Mouse (Mus musculus): ENCODE data around the gene Gm20388.

Gene Gm20388

DNA sequence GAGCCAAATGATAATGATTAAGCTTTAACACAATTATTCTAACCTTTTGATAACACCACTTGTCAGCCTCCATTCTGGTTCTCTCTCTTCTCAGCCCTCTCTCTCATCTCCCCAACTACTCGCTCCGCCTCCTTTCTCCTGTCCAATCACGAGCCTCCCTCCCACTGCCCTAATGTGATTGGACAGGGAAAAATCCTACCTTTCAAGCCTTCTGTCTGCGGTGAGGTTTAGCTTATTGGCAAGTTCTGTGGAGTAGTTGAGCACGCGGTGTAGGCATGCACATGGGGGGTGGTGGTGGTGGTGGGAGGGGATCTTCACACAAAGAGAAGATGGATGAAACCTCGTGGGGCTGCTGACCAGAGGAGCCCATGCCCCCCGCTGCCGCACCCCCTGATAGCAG, 102.3 kb downstream of the Gm20388 start:
- DNase-seq (ENCODE audit: low spot score), result no peak

DNA sequence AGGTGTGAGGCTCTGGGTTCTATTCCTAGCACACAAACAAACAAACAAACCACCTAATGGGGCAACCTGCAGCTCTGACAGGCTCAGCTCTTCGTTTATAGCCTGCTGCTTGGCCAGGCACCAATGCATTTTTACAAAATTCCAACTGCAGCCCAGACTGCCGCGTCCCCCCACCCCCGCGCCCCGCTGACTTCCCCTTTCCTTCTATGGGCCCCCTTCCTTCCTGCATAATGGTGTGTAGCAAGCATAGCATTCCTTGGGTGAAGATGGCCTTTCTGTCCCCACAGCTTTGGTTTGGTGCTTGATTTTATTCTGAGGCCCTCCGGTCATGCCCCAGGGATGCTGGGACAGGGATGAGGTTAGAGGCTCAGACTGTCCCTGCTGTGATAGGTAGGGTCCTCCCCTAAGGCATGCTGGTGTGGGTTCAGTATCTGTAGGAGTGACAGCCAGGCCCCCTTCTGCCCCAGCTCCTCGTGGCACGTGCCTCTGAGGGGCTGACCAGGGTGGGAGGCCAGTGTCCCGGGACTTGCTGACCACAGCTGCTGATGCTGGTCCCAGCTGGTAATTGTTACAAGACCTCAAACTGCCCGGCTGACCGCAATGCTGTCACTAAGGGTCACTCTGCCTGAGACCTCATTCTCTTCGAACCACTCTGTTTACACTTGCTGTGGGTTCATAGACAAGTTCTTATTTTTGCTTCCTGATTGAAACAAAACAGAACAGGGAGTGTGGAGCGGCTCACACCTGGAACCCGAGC, 103.8 kb downstream of the Gm20388 start:
- DNase-seq (ENCODE audit: low spot score), result no peak

DNA sequence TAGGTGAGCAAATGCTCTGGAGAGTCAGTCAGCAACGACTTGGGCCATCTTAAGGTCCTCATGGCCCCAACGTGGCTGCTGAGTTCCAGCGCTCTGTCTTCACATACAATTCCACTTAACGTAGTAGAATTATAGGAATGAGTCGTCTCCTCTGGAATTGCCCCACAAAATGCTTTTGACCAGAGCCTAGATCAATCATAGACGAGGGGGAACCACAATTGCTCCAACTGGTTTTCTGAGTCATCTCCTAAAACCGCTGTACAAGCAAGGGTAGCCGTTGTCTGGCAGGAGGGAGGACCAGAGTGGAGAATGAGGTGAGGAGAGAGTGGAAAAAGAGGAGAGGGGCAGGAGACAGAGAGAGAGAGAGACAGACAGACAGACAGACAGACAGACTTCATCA, 105.3 kb downstream of the Gm20388 start:
- DNase-seq (ENCODE audit: low spot score), result no peak

DNA sequence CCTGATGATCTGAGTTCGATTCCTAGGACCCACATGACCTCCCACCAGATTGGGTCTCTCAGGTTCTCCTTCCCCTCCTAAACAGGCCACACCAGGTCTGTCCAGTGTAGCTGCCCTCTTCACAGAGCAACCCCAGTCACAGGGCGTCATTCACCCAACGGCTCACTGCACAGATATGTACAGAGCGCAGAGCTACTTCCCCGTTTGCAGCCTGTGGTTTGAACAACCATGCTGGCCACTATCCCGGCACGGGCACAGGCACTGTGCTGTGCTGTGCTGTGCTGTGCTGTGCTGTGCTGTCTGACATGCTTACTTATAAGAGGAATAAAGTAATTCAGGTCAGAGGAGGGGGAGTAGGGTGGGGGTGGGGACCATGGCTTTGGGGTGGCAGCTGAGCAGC, 105.8 kb downstream of the Gm20388 start:
- DNase-seq (ENCODE audit: low spot score), result no peak

DNA sequence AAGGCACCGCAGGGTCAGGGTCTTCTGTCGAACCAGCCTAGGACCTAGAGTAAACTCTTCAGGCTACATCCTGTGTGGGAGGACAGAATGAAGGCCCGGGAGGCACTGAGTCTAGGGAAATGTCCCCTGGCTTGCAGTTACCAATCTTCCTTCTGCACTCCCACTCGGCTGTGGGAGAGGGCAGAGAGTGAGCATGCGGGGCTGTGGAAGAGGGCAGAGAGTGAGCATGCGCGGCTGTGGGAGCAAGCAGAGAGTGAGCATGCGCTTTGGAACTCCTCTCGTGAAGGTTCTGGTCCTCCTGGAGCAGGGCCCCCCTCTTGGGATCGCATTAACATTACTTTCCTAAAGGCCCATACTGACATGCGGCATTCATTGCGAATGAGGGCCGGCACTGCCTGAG, 106.7 kb downstream of the Gm20388 start:
- no peak for DNase-seq (ENCODE audit: low spot score)

DNA sequence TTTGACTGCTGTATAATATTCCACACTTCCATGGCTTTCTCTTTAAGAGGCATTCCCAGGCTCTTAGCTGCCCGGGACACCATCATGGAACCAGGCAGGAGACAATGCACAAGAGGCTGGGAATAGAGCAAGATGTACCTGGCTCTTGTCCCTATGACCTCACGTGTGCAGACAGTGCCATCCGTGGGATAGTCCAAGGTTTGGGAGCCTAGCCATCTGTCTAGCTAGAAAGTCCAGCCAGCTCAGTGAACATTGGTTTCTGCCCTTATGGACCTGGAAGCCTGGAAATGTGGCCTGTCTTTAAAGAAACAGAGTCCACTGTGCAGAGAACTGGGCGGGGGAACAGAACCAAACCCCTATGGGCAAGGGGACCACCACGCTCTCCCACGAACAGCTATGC, 107.1 kb downstream of the Gm20388 start:
- DNase-seq (ENCODE audit: low spot score), result no peak

DNA sequence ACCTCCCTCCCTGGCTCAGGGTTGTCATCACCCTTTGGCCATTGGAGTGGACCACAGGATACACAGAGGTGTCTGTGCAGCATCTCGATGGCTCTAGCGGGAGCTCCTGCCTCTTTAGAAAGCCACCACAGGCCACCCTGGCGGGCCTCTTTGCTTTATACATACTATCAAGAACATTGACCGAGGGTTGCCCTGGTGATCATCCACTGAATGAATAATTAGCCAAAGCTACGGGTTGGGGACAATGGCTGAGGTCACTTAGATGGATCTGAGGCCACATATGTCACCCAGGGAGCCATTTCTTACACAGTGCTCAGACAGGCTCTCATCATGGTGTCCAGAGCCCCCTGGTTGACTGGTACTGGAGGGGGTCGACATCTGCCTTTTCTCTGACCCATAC, 107.7 kb downstream of the Gm20388 start:
- DNase-seq (ENCODE audit: low spot score), result no peak

DNA sequence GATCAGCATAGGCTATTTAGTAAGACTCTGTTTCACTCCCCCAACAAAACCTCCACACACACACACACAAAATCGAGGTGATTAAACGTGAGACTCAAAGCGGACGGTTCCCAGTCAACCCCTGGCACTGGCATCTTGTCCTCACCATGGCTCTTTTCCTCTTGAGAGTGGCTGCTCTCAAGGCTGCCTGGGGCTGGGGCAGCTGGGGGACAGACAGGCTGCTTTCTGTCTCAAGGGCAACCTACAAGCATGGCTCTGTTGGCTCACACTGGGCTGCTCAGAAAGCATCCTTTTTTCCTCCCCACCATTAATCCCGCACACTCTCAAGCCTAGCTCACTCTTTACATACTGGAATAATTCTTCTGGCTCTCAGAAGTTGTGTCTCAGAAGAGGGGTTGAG, 108.7 kb downstream of the Gm20388 start:
- no peak for DNase-seq (ENCODE audit: low spot score)

DNA sequence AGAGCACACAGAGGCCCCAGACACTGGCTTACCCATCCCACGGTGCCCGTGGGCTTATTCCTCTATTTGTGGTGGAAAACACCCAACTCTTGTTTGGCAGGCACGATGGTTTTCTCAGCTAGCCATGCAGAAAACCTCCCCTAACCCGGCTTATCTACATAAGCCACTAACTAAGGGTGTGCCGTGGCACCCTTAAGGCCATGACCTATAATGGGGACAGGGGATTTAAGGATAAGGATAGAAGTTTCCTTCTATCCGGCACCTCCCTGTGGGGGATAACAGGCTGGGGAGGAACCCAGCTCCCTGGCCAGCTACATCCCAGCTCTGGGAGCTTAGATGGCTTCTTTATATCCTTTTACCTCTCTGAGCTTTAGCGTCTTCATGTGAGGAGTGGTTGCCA, 109.7 kb downstream of the Gm20388 start:
- DNase-seq (ENCODE audit: low spot score), result no peak

DNA sequence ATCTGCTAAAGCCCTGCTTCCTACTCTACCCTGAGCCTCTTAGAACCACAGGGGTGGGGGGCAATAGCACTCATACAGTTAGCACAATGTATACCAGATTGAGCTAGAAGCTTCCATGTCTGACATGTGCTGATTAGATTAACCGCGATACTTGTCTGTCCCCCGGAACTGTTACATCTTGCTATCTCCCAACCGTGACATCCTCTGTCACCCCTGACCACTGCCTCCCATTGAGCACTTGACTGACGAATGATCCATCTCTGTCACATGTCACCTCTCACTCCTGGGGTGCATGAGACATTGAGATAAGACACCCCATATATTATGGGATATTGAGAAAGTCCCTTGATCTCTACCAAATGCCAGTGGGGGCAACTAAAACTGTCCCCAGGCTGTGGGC, 115.6 kb downstream of the Gm20388 start:
- no peak for DNase-seq (ENCODE audit: low spot score)

DNA sequence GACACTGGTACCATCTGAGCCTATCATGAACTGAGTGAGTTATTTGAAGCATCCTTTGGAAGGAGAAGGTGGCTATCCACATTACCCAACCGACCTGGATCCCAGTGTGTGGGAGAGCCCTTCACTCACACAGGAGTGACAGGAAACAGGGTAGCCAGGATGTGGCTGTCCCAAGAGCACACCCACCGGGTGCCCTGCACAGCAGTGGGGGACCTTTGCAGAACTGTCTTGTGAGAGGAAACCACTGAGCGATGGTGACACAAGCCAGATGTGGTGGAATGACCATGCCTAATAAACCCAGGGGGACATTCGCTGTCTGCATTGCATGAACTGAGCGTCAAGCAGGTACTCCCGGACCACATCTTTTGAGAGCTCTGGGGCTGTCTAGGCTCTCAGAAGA, 116.3 kb downstream of the Gm20388 start:
- no peak for DNase-seq (ENCODE audit: low spot score)

DNA sequence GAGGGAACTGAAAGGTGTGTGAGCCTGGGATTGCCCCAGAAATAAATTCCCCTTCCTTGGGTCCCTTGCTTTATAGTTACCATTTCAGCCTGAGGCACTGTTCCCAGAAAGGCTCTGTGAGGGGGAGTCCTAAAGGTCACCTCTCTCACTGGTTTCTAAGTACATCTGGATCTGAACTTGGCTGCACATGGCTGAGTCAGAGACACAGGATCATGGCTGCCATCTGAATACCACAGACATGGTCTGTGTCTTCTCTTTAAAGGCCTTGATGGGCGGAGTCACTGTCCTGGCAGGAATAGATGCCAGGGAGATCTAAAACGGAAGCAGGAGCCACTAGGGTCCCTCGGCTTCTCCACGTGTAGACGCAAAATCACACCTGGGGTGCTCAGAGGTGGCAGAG, 119.8 kb downstream of the Gm20388 start:
- DNase-seq (ENCODE audit: low spot score), result no peak

DNA sequence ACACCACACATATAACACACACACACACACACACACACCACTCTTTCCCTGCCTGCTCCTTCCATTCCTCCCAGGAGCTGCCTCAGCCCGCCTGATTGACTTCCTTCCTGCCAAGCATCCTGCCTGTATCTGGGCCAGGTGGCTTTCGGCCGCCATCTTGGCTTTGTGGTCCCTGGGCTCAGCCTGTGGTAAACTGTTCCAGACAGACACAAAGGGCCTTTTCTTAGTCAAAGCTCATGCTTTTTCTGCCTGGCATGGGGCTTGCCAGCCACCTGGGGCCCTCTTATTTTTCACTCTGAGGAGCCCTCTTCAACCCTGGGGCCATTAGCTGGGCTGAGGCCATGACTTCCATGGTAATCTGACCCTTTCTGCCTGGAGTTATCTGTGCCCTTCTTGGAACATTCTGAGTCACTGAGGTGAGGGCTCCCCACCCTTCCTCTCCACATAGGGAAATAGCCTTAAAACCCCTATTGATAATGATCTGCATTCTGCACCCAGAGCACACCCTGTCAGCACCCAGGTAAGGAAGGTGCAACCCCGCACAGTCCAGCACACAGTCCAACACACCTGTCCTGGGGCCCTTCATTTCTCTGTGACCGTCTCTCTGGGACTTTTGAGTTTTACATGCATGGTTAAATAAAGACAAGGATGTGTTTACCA, 122.0 kb downstream of the Gm20388 start:
- no peak for DNase-seq (ENCODE audit: low spot score)

DNA sequence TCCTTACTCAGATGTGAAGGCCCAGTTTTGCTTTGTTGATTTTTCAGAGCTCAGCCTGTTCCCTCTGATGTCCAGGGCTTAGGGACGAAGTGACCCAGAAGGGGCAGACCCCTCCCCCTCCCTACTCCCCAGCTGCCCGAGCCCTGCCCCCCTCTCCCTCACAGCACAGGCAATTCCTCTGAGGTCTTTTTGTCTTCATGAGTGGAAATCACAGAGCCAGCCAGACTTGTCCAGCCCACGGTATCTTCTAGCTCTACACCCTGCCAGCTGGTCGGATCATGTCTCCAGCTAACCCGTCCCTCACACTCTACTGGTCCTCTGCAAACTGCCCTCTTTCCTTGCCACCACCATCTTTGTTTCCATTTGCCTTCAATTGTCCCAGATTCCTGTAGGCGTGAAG, 123.8 kb downstream of the Gm20388 start:
- DNase-seq (ENCODE audit: low spot score), result no peak

DNA sequence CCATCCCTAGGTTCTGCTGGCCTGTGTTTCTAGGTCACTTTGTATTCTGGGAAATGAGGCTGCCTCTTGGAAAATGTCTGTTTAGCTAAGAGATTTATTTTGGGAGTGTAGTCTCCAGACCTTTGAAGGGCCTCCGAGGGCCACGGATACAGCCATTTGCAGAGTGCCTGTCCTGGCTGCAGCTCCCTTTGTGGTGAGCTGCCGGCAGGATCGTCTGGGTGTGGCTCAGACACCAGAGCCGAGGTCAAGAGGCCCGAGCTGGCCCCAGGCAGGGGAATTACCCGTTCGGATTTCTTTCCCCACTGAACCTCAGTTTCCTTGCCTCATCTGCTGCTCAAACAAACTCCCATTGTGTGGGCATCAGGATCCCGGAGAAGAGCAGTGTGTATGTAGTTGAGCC, 125.5 kb downstream of the Gm20388 start:
- DNase-seq (ENCODE audit: low spot score), result no peak

DNA sequence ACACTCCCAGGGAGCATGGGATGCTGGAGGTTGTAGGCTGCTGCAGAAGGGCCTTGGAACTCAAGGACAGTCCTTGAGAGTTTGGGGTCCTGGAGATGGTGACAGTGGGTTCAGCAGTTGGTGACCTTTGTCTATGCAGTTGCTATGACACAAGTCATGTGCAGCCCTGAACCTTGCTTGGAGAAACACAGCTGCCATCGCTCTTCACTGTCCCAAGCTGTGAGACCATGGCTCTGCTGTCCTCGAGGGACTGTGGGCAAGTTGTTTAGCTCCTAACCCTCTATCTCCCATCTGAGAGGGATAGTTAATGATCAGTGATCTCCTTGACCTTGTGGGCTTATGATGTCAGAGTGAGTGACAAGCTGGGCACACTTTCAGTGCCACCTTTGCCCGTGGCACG, 125.9 kb downstream of the Gm20388 start:
- no peak for DNase-seq (ENCODE audit: low spot score)

DNA sequence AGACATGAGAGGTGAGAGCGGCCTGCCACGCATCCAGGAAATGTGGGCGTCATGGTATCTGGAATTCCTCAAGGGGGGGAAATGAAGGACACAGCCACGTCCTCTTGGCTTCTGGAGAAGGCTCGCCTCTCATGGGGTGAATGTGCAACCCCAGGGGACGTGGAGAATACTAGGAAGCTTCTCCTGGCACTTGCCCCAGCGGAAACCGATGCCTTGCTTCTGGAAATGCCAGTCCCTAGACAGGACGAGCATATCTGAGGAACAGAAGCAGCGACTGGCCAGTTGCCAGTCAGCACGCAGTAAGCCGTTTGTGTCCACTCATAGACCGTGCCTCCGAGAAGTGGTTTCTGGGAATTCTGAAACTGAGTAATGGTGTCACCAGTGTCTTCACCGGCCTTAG, 126.6 kb downstream of the Gm20388 start:
- DNase-seq (ENCODE audit: low spot score), result no peak

DNA sequence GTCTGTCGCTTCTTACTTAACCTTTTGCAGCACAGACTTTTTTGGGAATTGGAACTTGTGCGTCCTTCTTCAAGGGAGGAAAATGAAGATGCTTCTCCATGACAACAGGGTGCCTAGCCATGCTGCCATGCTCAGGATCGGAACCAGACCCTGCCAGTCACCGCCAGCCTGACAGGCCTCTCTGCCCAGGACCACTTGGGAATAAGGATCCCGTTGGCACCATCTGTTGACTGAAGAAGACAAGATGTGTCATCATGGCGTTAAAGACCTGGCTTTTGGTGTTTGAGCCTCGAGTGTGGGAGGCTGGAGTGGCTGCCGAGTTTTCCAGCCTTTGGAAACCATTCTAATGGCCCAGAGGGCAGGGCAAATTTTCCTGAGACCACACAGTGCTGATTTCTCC, 127.0 kb downstream of the Gm20388 start:
- no peak for DNase-seq (ENCODE audit: low spot score)

DNA sequence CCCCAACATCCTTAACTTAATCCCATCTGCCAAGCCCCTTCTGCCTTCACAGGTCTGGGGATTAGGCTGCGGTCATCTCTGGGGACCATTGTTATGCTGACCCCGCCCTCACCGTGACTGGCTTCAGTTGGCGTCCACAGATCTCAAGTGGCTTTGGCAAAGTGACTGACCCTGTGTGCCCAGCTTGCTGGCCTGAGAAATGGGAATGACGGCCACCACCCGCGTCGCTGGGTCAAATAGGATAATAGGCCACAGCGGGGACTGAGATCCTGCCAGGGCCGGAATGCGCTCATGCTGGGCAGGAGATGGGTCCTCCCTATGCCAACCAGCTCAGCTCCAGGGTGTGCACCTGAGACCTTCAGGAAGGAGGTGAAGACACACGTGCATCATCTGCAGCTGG, 128.1 kb downstream of the Gm20388 start:
- DNase-seq (ENCODE audit: low spot score), result no peak

DNA sequence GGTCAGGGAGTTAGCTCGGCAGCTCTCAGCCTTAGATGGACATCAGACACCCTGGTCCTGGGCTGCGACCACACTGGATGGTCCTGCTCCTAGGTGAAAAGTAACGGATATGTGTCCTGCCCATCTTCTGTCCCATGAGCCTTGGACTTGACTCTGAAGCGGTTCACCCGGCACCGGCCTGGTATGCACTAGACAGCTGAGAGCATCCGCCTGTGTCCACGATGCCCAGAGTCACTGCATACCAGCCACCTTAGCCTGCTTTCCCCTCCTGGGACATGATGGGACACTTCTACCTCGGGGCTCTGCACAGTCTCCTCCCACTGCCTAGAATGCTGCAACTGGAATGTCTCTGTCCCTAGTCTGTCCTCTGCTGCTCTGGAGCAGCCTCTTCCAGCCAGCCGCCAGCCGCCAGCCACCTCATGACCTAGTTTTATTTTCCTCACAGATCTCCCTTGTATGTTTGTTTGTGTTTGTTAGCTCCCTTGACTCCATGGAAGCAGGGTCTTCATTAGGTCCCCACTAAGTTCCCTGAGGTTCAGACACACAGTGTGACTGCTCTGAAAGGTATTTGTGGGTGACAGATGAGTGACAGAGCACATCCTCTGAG, 128.8 kb downstream of the Gm20388 start:
- DNase-seq (ENCODE audit: low spot score), result no peak

DNA sequence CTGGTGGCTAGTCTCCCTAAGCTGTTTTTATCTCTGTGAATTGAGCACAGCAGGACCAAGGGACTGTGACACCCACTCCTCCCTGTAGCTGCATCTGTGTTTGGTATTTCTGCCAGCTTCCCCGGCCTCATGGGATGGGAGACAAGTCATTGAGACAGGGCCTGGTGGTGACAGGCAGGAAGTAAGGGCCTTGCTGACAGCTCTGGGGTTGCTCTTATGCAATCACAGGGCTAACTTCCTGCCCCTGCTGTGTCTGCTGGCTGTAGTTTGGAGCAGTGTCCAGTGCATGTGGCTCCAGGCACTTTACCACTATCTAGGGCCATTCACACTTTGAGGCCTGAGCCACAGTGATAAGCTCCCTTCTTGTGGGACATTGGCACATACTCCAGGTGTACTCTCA, 130.2 kb downstream of the Gm20388 start:
- DNase-seq (ENCODE audit: low spot score), result no peak

DNA sequence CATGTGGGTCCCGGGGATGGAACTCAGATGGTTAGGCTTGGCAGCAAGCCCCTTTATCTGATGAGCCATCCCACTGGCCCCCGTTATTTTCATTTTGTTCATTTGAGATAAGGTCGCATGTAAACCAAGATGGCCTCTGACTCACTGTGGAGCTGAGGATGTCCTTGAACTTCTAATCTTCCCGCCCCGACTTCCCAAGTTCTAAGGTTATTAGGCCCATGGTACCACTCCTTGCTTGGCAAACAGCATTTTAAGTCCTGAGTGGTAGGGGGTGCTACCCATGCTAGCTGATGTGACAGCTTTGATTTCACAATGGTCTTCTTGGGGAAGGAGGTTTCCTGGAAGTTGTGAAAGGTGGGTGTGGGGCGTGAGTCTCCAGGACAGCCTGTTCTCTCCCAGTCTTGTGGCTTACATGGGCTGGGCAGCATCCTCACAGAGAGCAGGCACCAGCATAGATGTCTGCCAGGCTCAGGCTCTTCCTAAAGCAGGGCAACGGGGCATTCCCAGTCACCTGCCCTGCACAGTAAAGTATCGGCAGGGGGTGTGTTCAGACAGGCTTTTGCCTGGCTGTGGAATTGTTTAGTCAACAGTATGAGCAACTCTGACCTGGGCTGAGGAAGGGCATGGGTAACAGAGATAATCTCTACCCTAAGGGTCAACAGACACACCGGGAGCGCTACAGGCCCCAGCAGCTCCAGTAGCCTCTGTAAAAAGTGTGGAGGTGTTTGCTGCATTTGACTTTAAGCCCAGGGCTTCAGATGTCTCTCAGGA, 132.1 kb downstream of the Gm20388 start:
- no peak for DNase-seq (ENCODE audit: low spot score)

DNA sequence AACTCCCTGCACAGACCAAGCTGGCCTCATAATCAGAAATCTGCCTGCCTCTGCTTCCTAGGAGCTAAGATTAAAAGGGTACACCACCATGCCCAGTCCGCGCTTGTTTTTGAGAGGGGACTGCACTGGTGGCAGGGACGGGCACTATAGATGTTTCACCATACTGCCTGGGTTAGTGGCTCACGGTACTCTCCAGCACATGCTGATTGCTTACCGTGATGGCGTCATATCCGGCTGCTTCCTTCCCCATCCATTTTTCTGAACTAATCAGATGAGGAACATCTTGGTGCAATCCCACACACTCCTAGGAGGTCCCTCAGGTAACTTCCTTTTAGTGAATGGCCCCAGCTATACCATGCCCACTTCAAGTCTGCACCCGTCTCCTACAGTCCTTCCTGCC, 134.3 kb downstream of the Gm20388 start:
- no peak for DNase-seq (ENCODE audit: low spot score)

Measured in urinary bladder, postnatal 25 days (tissue).